Mouse (Mus musculus) lung, postnatal 14 days (tissue): ENCODE data around the gene Vamp4.
A peak's percentile ranks its signal among the peaks of the same experiment; 100 is the strongest.

ENCODE experiments used
- DNase-seq: peaks from one replicate; pipeline ENCODE4 v3.0.0; 2021

Gene Vamp4

GRCm38 (mm10) chr1:162570260-162570748, at the start of gene Vamp4:
Gene Vamp4 (plus strand): TSS chr1:162570515.
- DNase-seq, result peak; percentile 93

GRCm38 (mm10) chr1:162529651-162530050, 40.7 kb upstream of the Vamp4 start:
- no peak for DNase-seq

DNA sequence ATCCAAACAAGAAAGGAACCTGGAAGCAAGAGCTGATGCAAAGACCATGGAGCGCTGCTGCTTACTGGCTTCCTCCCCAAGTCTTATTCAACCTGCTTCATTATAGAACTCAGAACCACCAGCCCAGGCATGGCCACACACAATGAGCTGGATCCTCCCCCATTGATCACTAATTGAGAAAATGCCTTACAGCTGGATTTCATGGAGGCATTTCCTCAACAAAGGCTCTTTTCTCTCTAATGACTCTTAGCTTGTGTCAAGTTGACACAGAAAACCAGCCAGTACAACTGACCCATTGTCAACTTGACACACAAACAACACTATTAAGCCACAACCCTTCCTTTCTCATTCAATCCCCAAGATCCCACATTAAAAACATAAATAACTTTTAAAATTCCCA, 39.6 kb upstream of the Vamp4 start:
- DNase-seq, result no peak

- DNase-seq, result no peak
Measured at GRCm38 (mm10) chr1:162531584-162531983, 38.7 kb upstream of the Vamp4 start.

- DNase-seq, result no peak
Measured at GRCm38 (mm10) chr1:162532330-162532729, 38.0 kb upstream of the Vamp4 start.

DNA sequence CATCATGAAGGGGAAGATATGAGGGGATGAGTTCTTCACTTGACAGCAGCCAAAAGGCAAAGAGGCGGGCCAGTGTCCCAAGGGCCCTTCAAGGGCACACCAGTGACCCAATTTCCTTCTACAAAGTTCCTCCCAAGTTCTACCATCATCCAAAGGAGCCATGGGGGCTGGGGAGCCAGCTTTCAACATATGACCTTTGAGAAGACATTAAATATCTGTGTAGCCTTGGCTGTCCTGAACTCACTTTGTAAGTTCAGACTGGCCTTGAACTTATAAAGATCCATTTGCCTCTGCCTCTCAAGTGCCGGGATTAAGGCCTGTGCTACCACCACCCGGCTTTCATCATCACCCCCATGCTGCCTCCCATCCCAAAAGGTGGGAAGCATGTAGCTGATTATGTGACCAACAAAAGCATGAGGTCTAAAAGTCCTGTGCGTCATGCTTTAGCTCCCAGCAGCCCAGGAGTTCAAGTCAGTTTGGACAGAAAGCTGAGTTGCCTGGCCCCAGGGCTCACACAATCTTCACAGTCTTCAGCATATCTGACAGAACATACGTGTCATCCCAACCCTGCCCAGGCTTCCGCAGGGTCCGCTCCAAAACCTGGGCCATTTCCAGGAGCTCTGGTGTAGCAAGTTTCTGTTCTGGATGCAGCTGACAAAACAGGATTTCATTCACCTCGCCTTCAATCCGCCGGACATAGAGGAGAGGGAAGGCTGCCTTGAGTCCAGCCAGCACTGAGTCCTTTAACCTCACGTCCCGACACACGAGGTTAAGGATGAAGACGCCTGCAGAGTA, 36.4 kb upstream of the Vamp4 start:
- no peak for DNase-seq

DNA sequence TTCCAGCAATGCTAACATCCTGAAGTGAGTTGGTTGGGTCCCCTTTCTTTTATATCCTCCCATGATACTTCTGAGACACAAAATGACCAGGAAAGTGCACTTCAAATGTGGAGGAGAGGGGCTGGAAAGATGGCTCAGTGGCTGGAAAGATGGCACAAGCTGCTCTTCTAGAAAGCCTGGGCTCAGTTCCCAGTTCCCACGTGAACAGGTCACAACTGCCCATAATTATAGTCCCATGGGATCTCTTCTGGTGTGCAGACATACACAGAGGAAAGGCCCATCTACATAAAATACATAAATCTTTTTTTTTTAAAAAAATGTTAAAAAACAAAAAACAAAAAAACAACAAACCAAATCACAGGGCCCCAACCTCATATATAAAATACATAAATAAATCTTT, 27.1 kb upstream of the Vamp4 start:
- DNase-seq, result no peak

DNA sequence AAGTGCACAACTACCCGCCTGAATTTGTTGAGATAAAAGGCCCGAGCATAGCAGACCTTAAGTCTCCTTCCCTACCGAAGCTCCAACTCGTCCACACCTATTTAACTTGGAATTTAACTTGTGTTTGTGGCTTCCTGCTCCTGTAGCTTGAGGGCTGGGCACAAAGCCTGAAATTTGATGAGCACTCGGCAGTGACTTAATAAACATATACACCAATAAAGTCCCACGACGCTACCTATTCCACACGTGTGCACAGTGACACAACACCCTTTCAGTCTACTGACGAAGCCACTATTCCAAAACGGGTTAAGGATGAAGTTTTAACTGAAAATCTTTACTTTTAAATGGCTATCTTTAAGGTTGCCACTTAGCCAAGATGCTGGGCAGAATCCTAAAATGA, 22.7 kb upstream of the Vamp4 start:
- DNase-seq, result no peak

DNA sequence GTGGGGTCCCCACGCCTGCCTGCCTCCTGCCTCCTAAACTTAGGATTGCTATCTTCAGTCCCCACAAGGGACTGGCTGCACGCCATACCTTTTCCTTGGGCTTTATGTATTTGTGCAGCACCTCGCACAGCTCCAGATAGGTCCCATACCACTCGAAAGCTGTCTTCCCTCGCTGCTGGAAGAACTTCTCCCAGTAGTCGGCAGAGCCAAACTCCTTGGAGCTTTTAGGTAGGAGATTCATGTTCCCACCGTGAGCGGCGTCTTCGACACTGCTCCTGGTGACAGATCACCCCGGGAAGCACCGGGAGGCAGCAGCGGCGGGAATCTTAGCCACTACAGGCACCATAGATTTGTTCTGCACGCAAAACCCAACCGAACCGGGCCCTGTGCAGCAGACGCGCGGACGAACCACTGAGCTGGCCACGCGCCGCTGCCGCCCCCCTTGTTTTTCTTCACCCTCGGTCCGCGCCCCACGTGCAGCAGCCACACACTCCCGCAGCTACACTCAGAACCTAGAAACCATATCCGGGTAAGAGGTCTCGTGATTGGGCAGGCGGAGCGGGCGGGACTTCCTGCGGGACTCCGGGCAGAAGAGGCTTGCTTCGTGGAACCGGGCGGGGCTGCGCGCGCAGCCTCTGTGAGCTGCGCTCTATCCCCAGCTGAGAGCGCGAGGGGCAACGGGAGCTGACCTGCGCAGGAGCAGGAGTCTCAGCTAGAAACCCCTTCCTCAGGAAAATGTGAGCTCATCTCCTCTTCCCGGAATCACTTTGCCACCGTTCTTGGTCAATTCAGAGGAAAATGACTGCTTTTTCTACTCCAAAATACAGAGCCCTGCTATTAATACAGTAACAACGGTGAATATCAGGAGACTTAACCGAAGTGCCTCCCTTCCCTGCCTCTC, 22.0 kb upstream of the Vamp4 start, which contains the start of gene Mettl13:
Mettl13 (minus strand) TSS at position 536 of the 901 bp plus-strand sequence.
- peak; percentile 87 for DNase-seq

- DNase-seq, result no peak
Measured at GRCm38 (mm10) chr1:162548917-162549613, 21.2 kb upstream of the Vamp4 start.

DNA sequence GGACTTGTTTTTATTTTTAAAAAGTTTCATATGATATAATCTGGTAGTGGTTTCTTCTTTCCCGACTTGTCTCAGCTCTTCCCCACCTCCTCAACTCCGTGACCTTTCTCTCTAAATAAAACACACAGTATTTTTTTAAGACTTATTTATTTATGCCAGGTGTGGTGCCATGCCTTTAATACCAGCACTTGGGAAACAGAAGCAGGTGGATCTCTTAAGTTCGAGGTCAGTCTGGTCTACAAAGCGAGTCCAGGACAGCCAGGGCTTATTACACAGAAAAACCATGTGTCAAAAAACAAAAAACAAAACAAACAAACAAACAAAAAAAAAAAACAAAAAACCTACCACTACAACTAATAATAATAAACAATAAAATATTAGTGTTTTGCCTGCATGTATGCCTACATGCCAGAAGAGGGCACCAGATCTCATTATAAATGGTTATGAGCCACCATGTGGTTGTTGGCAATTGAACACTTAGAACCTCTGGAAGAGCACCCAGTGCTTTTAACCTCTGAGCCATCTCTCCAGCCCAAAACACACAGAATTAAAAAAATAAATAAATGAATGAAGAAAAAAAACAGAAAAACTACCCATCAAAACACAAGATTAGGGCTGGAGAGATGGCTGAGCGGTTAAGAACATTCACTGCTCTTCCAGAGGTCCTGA, 20.6 kb upstream of the Vamp4 start:
- DNase-seq, result peak; percentile 27

DNA sequence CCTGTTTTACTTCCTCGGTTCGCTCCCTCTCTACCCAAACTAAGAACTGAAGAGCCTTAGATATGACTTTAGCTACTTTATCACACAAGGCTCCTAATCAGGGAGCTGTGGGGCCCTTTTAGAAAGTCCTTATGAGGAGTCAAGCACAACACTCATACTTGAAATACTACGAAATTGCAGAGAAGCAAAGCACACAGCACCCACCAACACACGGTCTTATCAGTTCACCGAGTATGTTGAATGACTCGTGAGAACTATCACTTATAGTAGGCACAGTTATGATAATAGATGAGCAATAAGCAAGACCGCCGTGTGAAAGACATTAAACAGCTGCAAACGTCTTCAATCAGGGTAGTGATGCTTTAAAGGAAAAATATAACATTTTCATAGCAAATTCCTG, 17.4 kb upstream of the Vamp4 start:
- DNase-seq, result no peak

- DNase-seq, result no peak
Measured at GRCm38 (mm10) chr1:162554193-162554592, 16.1 kb upstream of the Vamp4 start.

GRCm38 (mm10) chr1:162563236-162563635, 7.1 kb upstream of the Vamp4 start:
- DNase-seq, result no peak

- peak; percentile 6 for DNase-seq
Measured at GRCm38 (mm10) chr1:162564992-162565391, 5.3 kb upstream of the Vamp4 start.

DNA sequence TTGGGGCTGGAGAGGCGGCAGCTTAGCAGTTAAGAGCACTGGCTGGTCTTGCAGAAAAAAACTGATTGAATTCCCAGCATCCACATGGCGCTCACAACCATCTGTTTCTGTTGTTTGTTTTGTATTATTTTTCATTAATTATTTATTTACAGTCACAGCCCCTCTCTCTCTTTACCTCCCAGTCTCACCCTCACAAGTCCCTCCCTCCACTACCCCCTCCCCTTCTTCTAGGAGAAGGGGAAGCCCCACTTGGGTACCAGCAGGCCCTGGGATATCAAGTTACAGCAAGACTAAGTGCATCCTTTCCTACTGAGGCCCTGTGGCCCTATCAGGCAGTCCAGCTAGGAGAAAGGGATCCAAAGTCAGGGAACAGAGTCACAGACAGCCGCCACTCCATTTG, 3.0 kb upstream of the Vamp4 start:
- DNase-seq, result no peak

GRCm38 (mm10) chr1:162570931-162571601, 751 bp downstream of the Vamp4 start:
- DNase-seq, result peak; percentile 34

GRCm38 (mm10) chr1:162575098-162575497, 4.8 kb downstream of the Vamp4 start:
- DNase-seq, result no peak

- DNase-seq, result no peak
Measured at GRCm38 (mm10) chr1:162582884-162583283, 12.6 kb downstream of the Vamp4 start.

GRCm38 (mm10) chr1:162586282-162586681, 16.0 kb downstream of the Vamp4 start:
- no peak for DNase-seq

- DNase-seq, result no peak
Measured at GRCm38 (mm10) chr1:162588606-162589005, 18.3 kb downstream of the Vamp4 start.

DNA sequence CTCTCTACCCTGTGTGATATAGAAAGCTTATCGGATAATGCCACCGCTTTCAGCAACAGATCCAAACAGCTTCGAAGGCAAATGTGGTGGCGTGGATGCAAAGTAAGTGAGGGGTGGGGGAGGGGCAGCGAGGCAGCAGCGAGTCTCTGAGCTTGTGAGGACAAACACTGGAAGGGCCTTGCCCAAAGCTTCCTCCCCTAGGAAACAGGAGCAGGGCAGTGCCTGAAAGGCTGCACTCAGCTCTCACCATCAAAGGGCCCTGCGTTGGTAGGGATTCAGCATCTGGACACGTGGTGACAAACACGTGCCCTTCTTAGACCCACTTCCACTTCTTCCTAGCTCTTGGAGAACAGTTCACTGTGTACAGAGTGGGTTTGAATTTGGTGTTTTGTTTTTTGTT, 19.1 kb downstream of the Vamp4 start:
- peak; percentile 12 for DNase-seq
